Mouse (Mus musculus): ENCODE measurements around the gene Ctsw.

DNA sequence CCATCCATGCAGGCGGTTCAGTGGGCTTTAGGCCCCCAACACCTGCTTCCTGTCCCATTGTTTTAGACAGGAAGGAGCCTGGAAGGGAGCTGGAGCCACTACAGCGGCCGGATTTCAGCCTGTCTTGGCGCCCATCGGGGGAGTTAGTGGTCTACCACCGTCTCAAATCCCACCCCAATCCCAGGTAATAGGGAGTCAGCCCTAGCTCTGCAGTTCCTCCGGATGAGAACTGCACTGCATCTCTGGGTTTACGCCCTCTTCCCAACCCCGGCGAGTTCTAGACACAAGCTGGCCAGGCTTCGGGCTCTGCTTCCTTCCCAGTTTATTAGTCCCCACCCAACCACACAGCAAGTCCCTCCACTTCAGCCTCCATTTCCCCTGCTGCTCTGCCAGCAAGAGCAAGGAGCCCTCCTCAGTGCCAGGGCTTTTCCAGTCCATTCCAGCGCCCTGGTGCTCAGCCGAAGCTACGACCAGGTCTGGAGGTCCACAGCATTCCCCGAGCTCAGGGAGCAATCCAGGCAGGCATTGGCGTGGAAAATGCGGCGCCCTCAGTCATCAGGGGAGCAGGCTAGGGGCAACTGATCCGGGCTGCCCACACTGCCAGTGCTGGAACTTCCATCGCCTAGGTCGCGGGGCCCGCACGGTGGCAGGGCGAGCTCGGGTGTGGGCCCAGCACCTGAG lies 11.9 kb downstream of the Ctsw start:
- no peak for TF ChIP-seq CTCF (IDR thresholded peaks at IDR 0.05; ENCODE audit: control insufficient read depth, insufficient read depth, low read length)
- TF ChIP-seq POLR2A (IDR thresholded peaks at IDR 0.05; ENCODE audit: borderline replicate concordance, control insufficient read depth, low read depth, low read length), result no peak

All from bone marrow, adult 2 months (tissue).